Mouse (Mus musculus): ENCODE measurements around the gene Gdf10. TPM values are rescaled to one million over a fixed set of nuclear protein-coding genes. Genes with fewer than 3 reads are reported as not detected.

Gene Gdf10
- polyA plus RNA-seq (2012; rRNA removed; ENCODE audit: low replicate concordance), result 3.0 and 3.3 TPM in 2 replicates

GRCm38 (mm10) chr14:33923168-33924070 is at the start of gene Gdf10:
Gene Gdf10 (plus strand): TSS chr14:33923587.

DNA sequence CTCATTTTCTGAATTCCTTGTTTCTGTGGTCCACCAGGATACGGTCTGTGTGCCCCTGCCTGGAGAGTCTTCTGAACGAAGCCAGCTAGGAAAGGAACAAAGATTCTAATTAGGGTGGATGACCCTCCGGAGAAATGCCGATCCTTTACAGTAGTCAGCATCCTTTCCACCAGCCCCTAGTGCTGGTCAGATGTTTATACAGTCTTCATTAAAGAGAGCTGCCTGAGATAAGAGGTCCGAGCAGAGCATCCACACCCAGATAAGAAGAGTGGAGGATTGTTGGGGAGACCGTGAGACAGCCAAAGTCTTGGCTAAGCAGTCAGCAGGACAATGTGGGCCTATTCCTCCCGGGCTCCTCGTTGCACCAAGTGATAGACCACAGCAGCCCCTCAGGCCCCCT is 17.4 kb downstream of the Gdf10 start, which contains the start of gene Gdf2:
Gdf2 (plus strand) TSS at position 301 of the 400 bp plus-strand sequence.

GRCm38 (mm10) chr14:33953761-33954160 is 30.4 kb downstream of the Gdf10 start, which contains the start of gene Rbp3:
Gene Rbp3 (plus strand): TSS chr14:33954003.

DNA sequence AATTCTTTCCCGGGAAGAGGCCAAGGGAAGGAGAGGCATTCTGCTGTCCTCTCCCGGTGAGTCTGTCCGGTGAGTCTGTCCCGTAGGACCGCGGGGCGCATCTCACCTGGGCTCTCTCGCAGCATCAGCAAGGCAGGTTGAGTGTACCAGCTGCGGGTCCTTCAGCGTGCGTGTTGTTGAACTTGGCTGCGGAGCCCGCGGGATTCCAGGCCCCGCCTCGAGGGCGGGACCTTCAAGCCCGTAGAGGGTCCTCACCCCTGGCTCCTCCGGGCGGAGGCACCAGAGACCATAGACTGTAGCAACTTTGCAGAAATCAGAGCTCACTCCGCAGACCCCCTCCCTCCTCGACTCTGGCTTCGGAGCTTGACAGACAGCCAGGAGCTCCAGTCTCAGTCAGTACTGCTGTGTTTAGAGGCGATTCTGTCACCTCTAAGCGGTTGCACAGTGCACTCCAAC is 55.2 kb downstream of the Gdf10 start, which contains the start of gene Zfp488:
Zfp488 (minus strand) TSS at position 161 of the 456 bp plus-strand sequence.

Other genes with a start within 250 kb of the Gdf10 start
- gene Gdf2, start 17.5 kb downstream of the Gdf10 start, polyA plus RNA-seq (2012; rRNA removed; ENCODE audit: low replicate concordance), result not detected in 2 replicates
- 0.02 TPM in 1 of 2 replicates, not detected in the other for gene Rbp3, start 30.4 kb downstream of the Gdf10 start, polyA plus RNA-seq (2012; rRNA removed; ENCODE audit: low replicate concordance)
- gene Zfp488, start 55.2 kb downstream of the Gdf10 start, polyA plus RNA-seq (2012; rRNA removed; ENCODE audit: low replicate concordance), result not detected in 2 replicates
- gene Gm30083, start 91.6 kb downstream of the Gdf10 start, polyA plus RNA-seq (2012; rRNA removed; ENCODE audit: low replicate concordance), result not detected in 2 replicates
- gene Gm5460, start 93.2 kb downstream of the Gdf10 start, polyA plus RNA-seq (2012; rRNA removed; ENCODE audit: low replicate concordance), result not detected in 2 replicates
- not detected in 2 replicates for gene Antxrl, start 129.1 kb downstream of the Gdf10 start, polyA plus RNA-seq (2012; rRNA removed; ENCODE audit: low replicate concordance)
- gene Anxa8, start 162.4 kb downstream of the Gdf10 start, polyA plus RNA-seq (2012; rRNA removed; ENCODE audit: low replicate concordance), result 0.39 and 0.54 TPM in 2 replicates
- not detected in 2 replicates for gene A630023A22Rik, start 179.2 kb downstream of the Gdf10 start, polyA plus RNA-seq (2012; rRNA removed; ENCODE audit: low replicate concordance)
- 0.02 and 0.47 TPM in 2 replicates for gene Npy4r, start 228.9 kb downstream of the Gdf10 start, polyA plus RNA-seq (2012; rRNA removed; ENCODE audit: low replicate concordance)